Mouse (Mus musculus): ENCODE results near the gene Rnf181. TPM values are rescaled to one million over a fixed set of nuclear protein-coding genes. Genes with fewer than 3 reads are reported as not detected.

The Rnf181 gene
- polyA plus RNA-seq, 1 experiment from 2014 or later, result 164 TPM

- Histone ChIP-seq H3K4me1 (ENCODE audit: insufficient read depth, low read length) (peaks cover 20% of the 10 kb centered on the region), H3K9ac (replicated peaks; ENCODE audit: low read length) (peak overlapping the region; percentile 75), H3K36me3 (ENCODE audit: insufficient read depth, low read length) (peaks cover 29% of the 10 kb centered on the region), H3K27me3 (ENCODE audit: insufficient read depth, low read length) (no peaks in the 10 kb centered on the region), H3K4me2 (replicated peaks; ENCODE audit: low read depth, low read length) (peak overlapping the region; percentile 79), H3K27ac (ENCODE audit: low read length) (no peak overlapping the region; the same call in 1 of the 2 replicates), H3K9me3 (ENCODE audit: low read length) (no peaks in the 10 kb centered on the region), H3K4me3 (ENCODE audit: low read length) (peak overlapping the region; percentile 64)
- ATAC-seq (ENCODE audit: low FRiP score, low TSS enrichment), result peak; percentile 4; the same call in 1 of the 2 replicates
- WGBS, result 30% methylated on average over 8 of the region's 8 CpGs
Measured at GRCm38 (mm10) chr6:72356001-72356532, 10.7 kb downstream of the Rnf181 start.

DNA sequence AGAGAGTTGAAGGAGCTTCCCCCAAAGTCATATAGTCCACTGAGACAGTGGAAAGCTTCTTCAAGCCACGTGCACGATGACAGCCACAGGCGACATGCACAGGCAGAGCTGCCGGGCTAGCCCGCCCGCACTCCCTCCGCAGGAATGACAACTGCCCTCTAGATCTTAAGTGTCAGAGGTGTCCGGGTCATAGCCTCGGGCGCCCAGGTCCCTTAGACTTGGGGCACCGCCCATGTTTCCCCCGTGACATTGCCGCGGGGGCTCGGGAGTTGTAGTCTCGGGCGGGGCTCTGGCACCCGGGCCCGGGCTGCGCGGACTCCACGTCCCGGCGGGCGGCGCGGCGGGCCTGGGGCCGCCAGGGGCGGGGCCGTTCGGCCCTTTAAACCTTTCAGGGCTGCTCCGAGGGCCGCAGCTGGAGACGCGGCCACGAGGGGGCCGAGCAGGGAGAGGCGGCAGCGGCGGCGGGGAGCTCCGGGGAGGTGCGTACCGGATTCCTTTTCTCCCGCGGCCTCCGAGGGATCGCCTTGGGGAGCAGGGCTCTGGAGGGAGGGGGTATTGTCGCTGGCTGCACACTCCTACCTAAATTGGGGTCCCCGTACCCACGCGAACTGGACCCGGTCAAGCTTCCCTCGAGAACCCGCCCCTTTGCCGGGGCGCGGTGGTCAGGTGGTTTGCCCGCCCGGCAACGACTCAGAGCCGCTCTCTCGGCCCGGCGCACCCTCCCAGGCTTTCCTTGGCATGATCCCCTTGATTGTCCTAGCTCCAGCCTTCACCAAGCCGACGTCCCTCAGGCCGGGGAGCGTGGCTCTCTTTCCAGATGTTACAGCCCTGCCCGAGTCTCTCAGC lies 11.5 kb downstream of the Rnf181 start, which contains the start of gene Tmem150a:
Gene Tmem150a, plus strand, starts transcription at position 382 of the 846 bp plus-strand sequence.
- Histone ChIP-seq H3K4me3 (ENCODE audit: low read length) (peak within 1 kb of the TSS; percentile 64), H3K4me2 (replicated peaks; ENCODE audit: low read depth, low read length) (peak within 1 kb of the TSS; percentile 79), H3K4me1 (ENCODE audit: insufficient read depth, low read length) (peaks cover 13% of the 10 kb centered on the region), H3K27me3 (ENCODE audit: insufficient read depth, low read length) (no peaks in the 10 kb centered on the region), H3K9me3 (ENCODE audit: low read length) (no peaks in the 10 kb centered on the region), H3K36me3 (ENCODE audit: insufficient read depth, low read length) (peaks cover 31% of the 10 kb centered on the region), H3K27ac (ENCODE audit: low read length) (peak within 1 kb of the TSS; percentile 16; the same call in 1 of the 2 replicates), H3K9ac (replicated peaks; ENCODE audit: low read length) (peak within 1 kb of the TSS; percentile 75)
- under 1% methylated on average over 69 of the region's 71 CpGs for WGBS
- ATAC-seq (ENCODE audit: low FRiP score, low TSS enrichment), result peak; percentile 92

- WGBS, result 75% methylated on average over 1 of the region's 1 CpGs
- ATAC-seq (ENCODE audit: low FRiP score, low TSS enrichment), result no peak
- Histone ChIP-seq H3K27me3 (ENCODE audit: insufficient read depth, low read length) (no peaks in the 10 kb centered on the region), H3K36me3 (ENCODE audit: insufficient read depth, low read length) (peaks cover 31% of the 10 kb centered on the region), H3K27ac (ENCODE audit: low read length) (no peak overlapping the region), H3K4me3 (ENCODE audit: low read length) (no peak overlapping the region), H3K4me2 (replicated peaks; ENCODE audit: low read depth, low read length) (no peak overlapping the region), H3K9ac (replicated peaks; ENCODE audit: low read length) (no peak overlapping the region), H3K4me1 (ENCODE audit: insufficient read depth, low read length) (peaks cover 13% of the 10 kb centered on the region), H3K9me3 (ENCODE audit: low read length) (no peaks in the 10 kb centered on the region)
Measured at GRCm38 (mm10) chr6:72354025-72354424, 12.7 kb downstream of the Rnf181 start.

- Histone ChIP-seq H3K9me3 (ENCODE audit: low read length) (no peaks in the 10 kb centered on the region), H3K4me2 (replicated peaks; ENCODE audit: low read depth, low read length) (no peak overlapping the region), H3K4me3 (ENCODE audit: low read length) (no peak overlapping the region), H3K36me3 (ENCODE audit: insufficient read depth, low read length) (peaks cover 26% of the 10 kb centered on the region; the same call in 1 of the 2 replicates), H3K4me1 (ENCODE audit: insufficient read depth, low read length) (peaks cover 24% of the 10 kb centered on the region), H3K27me3 (ENCODE audit: insufficient read depth, low read length) (no peaks in the 10 kb centered on the region), H3K27ac (ENCODE audit: low read length) (no peak overlapping the region), H3K9ac (replicated peaks; ENCODE audit: low read length) (no peak overlapping the region)
- 71% methylated on average over 5 of the region's 5 CpGs for WGBS
- no peak for ATAC-seq (ENCODE audit: low FRiP score, low TSS enrichment)
Measured at GRCm38 (mm10) chr6:72352636-72353405, 13.9 kb downstream of the Rnf181 start.

- Histone ChIP-seq H3K36me3 (ENCODE audit: insufficient read depth, low read length) (peaks cover 26% of the 10 kb centered on the region; the same call in 1 of the 2 replicates), H3K9me3 (ENCODE audit: low read length) (no peaks in the 10 kb centered on the region), H3K4me3 (ENCODE audit: low read length) (no peak overlapping the region), H3K27me3 (ENCODE audit: insufficient read depth, low read length) (no peaks in the 10 kb centered on the region), H3K27ac (ENCODE audit: low read length) (no peak overlapping the region), H3K9ac (replicated peaks; ENCODE audit: low read length) (no peak overlapping the region), H3K4me1 (ENCODE audit: insufficient read depth, low read length) (peaks cover 21% of the 10 kb centered on the region), H3K4me2 (replicated peaks; ENCODE audit: low read depth, low read length) (no peak overlapping the region)
- no peak for ATAC-seq (ENCODE audit: low FRiP score, low TSS enrichment)
- 91% methylated on average over 2 of the region's 2 CpGs for WGBS
Measured at GRCm38 (mm10) chr6:72350214-72350613, 16.5 kb downstream of the Rnf181 start.

DNA sequence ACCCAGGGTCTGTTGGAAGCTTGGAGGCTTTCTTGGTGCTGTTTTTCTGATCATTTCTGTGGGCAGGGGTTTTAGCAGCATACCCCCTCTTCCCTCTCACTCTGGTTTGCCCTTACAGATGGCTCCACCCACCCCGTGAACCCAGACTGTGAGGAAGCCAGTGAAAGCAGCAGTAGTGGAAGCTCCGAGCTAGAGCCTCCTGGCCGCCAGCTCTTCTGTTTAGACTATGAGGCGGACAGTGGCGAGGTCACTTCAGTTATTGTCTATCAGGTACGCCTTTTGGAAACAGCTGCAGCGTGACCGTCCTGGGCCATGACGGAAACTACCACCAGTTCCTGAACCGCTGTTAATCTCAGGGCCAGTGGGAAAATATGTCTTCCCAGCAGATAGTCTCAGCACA lies 18.3 kb downstream of the Rnf181 start:
- Histone ChIP-seq H3K27ac (ENCODE audit: low read length) (no peak overlapping the region), H3K4me3 (ENCODE audit: low read length) (peak overlapping the region; percentile 90; the same call in 1 of the 2 replicates), H3K9ac (replicated peaks; ENCODE audit: low read length) (peak overlapping the region; percentile 98; the same call in 1 of the 2 replicates), H3K27me3 (ENCODE audit: insufficient read depth, low read length) (no peaks in the 10 kb centered on the region), H3K9me3 (ENCODE audit: low read length) (no peaks in the 10 kb centered on the region), H3K36me3 (ENCODE audit: insufficient read depth, low read length) (peaks cover 26% of the 10 kb centered on the region; the same call in 1 of the 2 replicates), H3K4me2 (replicated peaks; ENCODE audit: low read depth, low read length) (peak overlapping the region; percentile 77), H3K4me1 (ENCODE audit: insufficient read depth, low read length) (peaks cover 30% of the 10 kb centered on the region)
- ATAC-seq (ENCODE audit: low FRiP score, low TSS enrichment), result no peak
- 80% methylated on average over 10 of the region's 10 CpGs for WGBS

DNA sequence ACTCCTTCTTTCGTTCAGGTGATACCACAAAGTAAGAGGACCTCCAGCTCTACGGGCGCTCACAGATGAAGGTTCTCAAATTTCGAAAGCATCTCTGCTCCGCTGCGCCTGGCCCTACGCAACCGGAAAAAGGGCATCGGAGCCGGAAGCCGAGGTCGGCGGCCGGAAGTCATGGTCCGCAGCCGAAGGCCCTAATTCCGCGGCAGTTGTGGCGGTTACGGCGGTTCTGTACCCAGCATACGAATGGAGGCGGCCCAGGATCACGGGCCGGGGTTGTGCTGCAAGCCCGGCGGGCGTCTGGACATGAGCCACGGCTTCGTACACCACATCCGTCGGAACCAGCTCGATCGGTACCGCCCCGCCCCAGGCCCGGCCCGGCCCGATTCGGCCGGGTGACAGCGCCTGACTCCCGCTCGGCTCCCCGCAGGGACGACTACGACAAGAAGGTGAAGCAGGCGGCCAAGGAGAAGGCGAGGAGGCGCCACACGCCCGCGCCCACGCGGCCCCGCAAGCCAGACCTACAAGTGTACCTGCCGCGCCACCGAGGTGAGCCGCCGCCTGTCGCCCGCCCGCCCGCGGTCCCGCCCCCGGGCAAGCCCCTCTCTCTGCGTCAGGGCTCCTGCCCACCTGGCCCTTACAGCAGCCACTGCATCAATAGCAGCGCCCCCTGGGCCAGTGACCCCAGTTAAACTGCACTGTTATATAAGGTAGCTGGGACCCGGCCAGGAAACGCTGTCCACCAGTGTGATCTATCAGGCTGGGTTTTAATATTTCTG lies 19.4 kb downstream of the Rnf181 start, which contains the start of gene 0610030E20Rik:
Gene 0610030E20Rik, plus strand, starts transcription at position 152 of the 776 bp plus-strand sequence.
- Histone ChIP-seq H3K4me1 (ENCODE audit: insufficient read depth, low read length) (peaks cover 30% of the 10 kb centered on the region), H3K9me3 (ENCODE audit: low read length) (no peaks in the 10 kb centered on the region), H3K36me3 (ENCODE audit: insufficient read depth, low read length) (peaks cover 26% of the 10 kb centered on the region; the same call in 1 of the 2 replicates), H3K4me2 (replicated peaks; ENCODE audit: low read depth, low read length) (peak within 1 kb of the TSS; percentile 77), H3K27ac (ENCODE audit: low read length) (peak within 1 kb of the TSS; percentile 97), H3K4me3 (ENCODE audit: low read length) (peak within 1 kb of the TSS; percentile 90), H3K27me3 (ENCODE audit: insufficient read depth, low read length) (no peaks in the 10 kb centered on the region), H3K9ac (replicated peaks; ENCODE audit: low read length) (peak within 1 kb of the TSS; percentile 98)
- WGBS, result under 1% methylated on average over 71 of the region's 72 CpGs
- ATAC-seq (ENCODE audit: low FRiP score, low TSS enrichment), result peak; percentile 81

- no peak for ATAC-seq (ENCODE audit: low FRiP score, low TSS enrichment)
- H3K4me2 ChIP-seq (replicated peaks; ENCODE audit: low read depth, low read length), result no peak overlapping the region
- H3K4me3 ChIP-seq (ENCODE audit: low read length), result no peak overlapping the region
- H3K9ac ChIP-seq (replicated peaks; ENCODE audit: low read length), result no peak overlapping the region
- peaks cover 25% of the 10 kb centered on the region; the same call in 1 of the 2 replicates for H3K36me3 ChIP-seq (ENCODE audit: insufficient read depth, low read length)
- H3K4me1 ChIP-seq (ENCODE audit: insufficient read depth, low read length), result peaks cover 30% of the 10 kb centered on the region
- H3K9me3 ChIP-seq (ENCODE audit: low read length), result no peaks in the 10 kb centered on the region
- no peaks in the 10 kb centered on the region for H3K27me3 ChIP-seq (ENCODE audit: insufficient read depth, low read length)
- no peak overlapping the region for H3K27ac ChIP-seq (ENCODE audit: low read length)
- WGBS, result 83% methylated on average over 4 of the region's 4 CpGs
Measured at GRCm38 (mm10) chr6:72346261-72346660, 20.5 kb downstream of the Rnf181 start.

DNA sequence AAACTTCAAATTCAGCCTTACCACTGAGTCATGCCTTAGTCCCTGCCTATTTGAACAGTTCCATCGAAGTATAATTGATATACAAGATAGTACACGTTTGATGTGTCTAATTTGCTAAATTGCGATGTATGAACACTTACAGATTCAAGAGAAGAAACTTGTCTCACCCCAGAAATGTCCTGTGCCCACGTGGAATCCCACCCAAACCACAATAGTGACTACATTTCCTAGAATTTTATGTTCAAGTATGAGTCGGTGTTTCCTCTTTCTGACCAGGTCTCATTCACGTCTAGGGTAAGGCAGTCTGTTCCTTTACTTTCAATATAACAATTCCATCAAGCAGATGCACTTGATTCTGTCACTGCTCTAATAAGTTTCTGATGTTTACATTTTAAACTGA lies 21.1 kb downstream of the Rnf181 start:
- no peak for ATAC-seq (ENCODE audit: low FRiP score, low TSS enrichment)
- H3K36me3 ChIP-seq (ENCODE audit: insufficient read depth, low read length), result peaks cover 21% of the 10 kb centered on the region; the same call in 1 of the 2 replicates
- H3K9me3 ChIP-seq (ENCODE audit: low read length), result no peaks in the 10 kb centered on the region
- peaks cover 30% of the 10 kb centered on the region for H3K4me1 ChIP-seq (ENCODE audit: insufficient read depth, low read length)
- H3K4me3 ChIP-seq (ENCODE audit: low read length), result peak overlapping the region; percentile 79
- 52% methylated on average over 6 of the region's 6 CpGs for WGBS
- H3K27ac ChIP-seq (ENCODE audit: low read length), result no peak overlapping the region
- H3K4me2 ChIP-seq (replicated peaks; ENCODE audit: low read depth, low read length), result peak overlapping the region; percentile 95
- H3K9ac ChIP-seq (replicated peaks; ENCODE audit: low read length), result no peak overlapping the region; the same call in 1 of the 2 replicates
- no peaks in the 10 kb centered on the region for H3K27me3 ChIP-seq (ENCODE audit: insufficient read depth, low read length)
